Mouse (Mus musculus) spleen, adult 12 weeks (tissue): ENCODE results near the gene Zfp819.
"Not testable (repeated sequence)": the region's sequence is repeated elsewhere in the genome, so short reads cannot be mapped to it uniquely, and the experiment has no call there.

Experiments used
- DNase-seq: peaks from one replicate; pipeline ENCODE4 v3.0.0; 2022; ENCODE audit warnings: low spot score

Zfp819 gene

GRCm38 (mm10) chr7:43643046-43643652 is 36.2 kb downstream of the Zfp819 start:
- DNase-seq = no peak

- no peak for DNase-seq
These were observed 45.7 kb downstream of the Zfp819 start for GRCm38 (mm10) chr7:43652683-43653082.

DNA sequence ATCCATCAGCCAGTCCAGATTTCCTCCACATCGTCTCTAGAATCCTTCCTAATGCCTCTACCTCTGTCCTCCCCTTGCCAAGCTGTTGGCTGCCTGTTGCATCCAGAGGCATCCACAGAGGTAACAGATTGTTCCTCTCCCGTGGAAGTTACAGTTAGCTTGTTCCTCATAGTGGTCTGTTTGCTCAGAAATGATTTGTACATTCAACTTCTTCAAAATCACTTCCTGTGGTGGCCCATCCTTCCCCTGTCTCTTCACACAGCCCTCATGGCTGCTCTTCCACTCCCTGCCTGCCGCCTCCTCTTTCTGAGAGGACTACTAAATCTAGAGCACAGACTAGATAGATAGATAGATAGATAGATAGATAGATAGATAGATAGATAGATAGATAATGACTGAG is 47.5 kb downstream of the Zfp819 start:
- DNase-seq = no peak

GRCm38 (mm10) chr7:43656232-43656631 is 49.3 kb downstream of the Zfp819 start:
- DNase-seq = no peak

DNA sequence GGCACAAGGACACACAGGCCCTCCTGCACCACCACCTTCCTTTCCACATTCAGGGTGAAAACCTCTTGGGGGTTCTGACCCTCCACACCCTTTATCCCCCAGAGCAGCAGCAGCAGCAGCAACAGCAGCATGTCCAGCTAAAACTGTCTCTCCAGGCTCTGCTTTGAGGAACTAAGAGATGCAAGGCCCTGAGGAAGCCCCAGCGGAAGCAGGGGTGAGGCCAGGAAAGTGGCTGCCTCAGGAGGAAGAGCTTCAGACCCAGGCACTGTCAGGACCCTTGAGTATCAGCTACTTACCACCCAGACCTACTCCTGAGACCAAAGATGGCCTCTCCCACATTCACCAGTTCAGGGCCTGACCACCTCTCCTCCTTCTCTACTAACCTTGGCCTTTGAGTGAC is 53.0 kb downstream of the Zfp819 start, which contains the start of gene Siglece:
Gene Siglece (minus strand): TSS at position 160 of the 400 bp plus-strand sequence.
- DNase-seq = no peak

DNA sequence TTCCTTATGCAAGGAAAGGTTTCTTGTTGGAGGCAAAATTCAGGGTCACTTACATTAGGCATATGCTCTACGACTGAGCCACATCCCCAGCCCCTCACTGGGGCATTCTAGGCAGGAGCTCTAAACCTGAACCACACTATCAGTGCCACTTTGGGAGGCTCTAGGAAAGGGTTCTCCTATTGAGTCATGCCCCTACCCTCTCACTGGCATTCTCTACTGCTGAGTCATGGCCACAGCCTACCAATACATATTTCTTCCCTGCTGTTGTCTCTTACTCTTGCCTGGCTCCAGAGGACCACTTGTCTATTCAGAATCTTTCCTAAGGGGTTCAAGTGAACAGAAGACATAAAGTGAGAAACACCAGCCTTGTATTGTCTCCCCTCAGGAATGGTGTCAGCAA is 55.8 kb downstream of the Zfp819 start:
- DNase-seq = no peak

DNA sequence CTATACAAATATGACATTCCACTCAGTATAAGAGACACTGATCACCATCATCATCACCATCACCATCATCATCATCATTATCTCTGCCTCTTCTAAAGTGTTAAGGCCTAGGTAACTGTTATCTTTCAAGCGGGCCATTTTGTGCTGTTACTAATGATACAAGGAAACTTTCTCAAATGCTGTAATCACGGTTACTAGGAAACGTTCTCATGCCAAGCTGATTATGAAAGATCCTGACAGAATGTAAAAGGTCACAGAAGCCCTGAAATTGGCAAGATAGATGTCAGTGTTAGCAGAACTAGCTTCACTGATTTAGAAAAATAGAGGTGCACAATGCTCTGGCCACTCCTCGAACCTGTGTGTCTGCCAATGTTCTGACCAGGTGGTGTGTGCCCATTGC is 60.3 kb downstream of the Zfp819 start:
- not testable (repeated sequence) for DNase-seq
